Mouse (Mus musculus): ENCODE measurements around the gene Ccr8. TPM values are rescaled to one million over a fixed set of nuclear protein-coding genes. Genes with fewer than 3 reads are reported as not detected.

The Ccr8 gene
- polyA plus RNA-seq, 1 experiment from 2014 or later, result not detected

Other genes starting within 250 kb of the Ccr8 start
- gene Wdr48, start 197.2 kb upstream of the Ccr8 start, polyA plus RNA-seq (2014; fragmentation: Nextera tagmentation; extraction: Ambion mirVana), result 45.6 and 49.2 TPM in 2 replicates
- gene Gorasp1, start 154.5 kb upstream of the Ccr8 start, polyA plus RNA-seq (2014; fragmentation: Nextera tagmentation; extraction: Ambion mirVana), result 24.7 and 25.0 TPM in 2 replicates
- gene Ttc21a, start 154.5 kb upstream of the Ccr8 start, polyA plus RNA-seq (2014; fragmentation: Nextera tagmentation; extraction: Ambion mirVana), result 0.14 TPM in 1 of 2 replicates, not detected in the other
- 1.1 and 2.2 TPM in 2 replicates for gene Csrnp1, start 107.5 kb upstream of the Ccr8 start, polyA plus RNA-seq (2014; fragmentation: Nextera tagmentation; extraction: Ambion mirVana)
- gene Xirp1, start 68.5 kb upstream of the Ccr8 start, polyA plus RNA-seq (2014; fragmentation: Nextera tagmentation; extraction: Ambion mirVana), result 0.25 and 1.1 TPM in 2 replicates
- gene Cx3cr1, start 22.2 kb upstream of the Ccr8 start, polyA plus RNA-seq (2014; fragmentation: Nextera tagmentation; extraction: Ambion mirVana), result 5.7 and 7.0 TPM in 2 replicates
- 138 and 147 TPM in 2 replicates for gene Slc25a38, start 18.3 kb downstream of the Ccr8 start, polyA plus RNA-seq (2014; fragmentation: Nextera tagmentation; extraction: Ambion mirVana)
- gene Rpsa, start 35.6 kb downstream of the Ccr8 start, polyA plus RNA-seq (2014; fragmentation: Nextera tagmentation; extraction: Ambion mirVana), result 1,895 and 1,977 TPM in 2 replicates
- gene Mobp, start 57.6 kb downstream of the Ccr8 start, polyA plus RNA-seq (2014; fragmentation: Nextera tagmentation; extraction: Ambion mirVana), result not detected in 2 replicates
- 0.05 and 0.55 TPM in 2 replicates for gene Myrip, start 209.4 kb downstream of the Ccr8 start, polyA plus RNA-seq (2014; fragmentation: Nextera tagmentation; extraction: Ambion mirVana)